In the genomic region with DNA sequence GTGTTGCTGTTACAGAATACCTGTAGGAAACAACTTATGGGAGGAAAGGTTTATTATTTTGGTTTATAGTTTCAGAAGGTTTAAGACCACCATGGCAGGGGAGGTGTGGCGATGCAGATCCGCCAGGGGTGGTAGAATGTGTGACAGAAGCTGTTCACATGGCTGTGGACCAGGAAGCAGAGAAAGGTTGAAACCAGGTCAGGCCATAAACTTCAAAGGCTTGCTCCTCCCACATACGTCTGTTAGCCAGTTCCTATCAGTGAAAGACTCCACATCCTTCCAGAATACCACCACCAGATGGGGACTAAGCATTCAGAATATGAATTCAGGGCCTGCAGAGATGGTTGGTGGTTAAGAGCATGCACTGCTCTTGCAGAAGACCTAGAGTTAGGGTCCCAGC, we compare ENCODE assay signal across 26 mouse cellular contexts.
DNase-seq lines count a peak whose midpoint lies in the region; ATAC-seq and TF ChIP-seq lines count a peak whose summit lies in the region.
"Had no signal": no experiment of that assay in that cellular context is flagged by ENCODE, and none has a peak within 500 bp of the region (broad histone marks: within the 10 kb centered on the region; RNA-seq: fewer than 3 reads in every experiment).

No protein-coding gene starts in this region.

- 0 out of 2 replicates have a peak, but pooled peaks have one; percentile 5 for TF ChIP-seq CTCF in kidney, postnatal 0 days (IDR thresholded peaks at IDR 0.05; ENCODE audit: low read depth)
- TF ChIP-seq CTCF in CH12.LX (conservative IDR thresholded peaks at IDR 0.05 in 1 of 2, IDR thresholded peaks at IDR 0.05 in 1 of 2; ENCODE audit: low read depth in 2 of 2, low read length in 2 of 2) = no peak

- no peaks in the 10 kb centered on the region for H3K27me3 ChIP-seq in kidney, postnatal 0 days (ENCODE audit: insufficient read depth, low read length)
- no peaks in the 10 kb centered on the region for H3K27me3 ChIP-seq in CH12.LX (replicated peaks)
- no peaks in the 10 kb centered on the region for H3K27me3 ChIP-seq in midbrain, embryonic 10.5 days (ENCODE audit: low read depth, poor library complexity, severe bottlenecking)
- H3K27me3 ChIP-seq: heart, embryonic 13.5 days; limb, embryonic 12.5 days; liver, embryonic 12.5 days; neural tube, embryonic 13.5 days had no signal

- no peak for TF ChIP-seq POLR2A in CH12.LX (IDR thresholded peaks at IDR 0.05; ENCODE audit: low read depth, low read length)

- H3K9me3 ChIP-seq in kidney, postnatal 0 days (replicated peaks; ENCODE audit: low read length) = no peaks in the 10 kb centered on the region
- H3K9me3 ChIP-seq in CH12.LX (replicated peaks; ENCODE audit: low read length) = no peaks in the 10 kb centered on the region
- H3K9me3 ChIP-seq in midbrain, embryonic 10.5 days (replicated peaks) = no peaks in the 10 kb centered on the region
- H3K9me3 ChIP-seq: forebrain, embryonic 10.5 days; heart, embryonic 13.5 days; limb, embryonic 12.5 days; liver, embryonic 12.5 days; neural tube, embryonic 13.5 days had no signal

- ATAC-seq in kidney, postnatal 0 days (replicated peaks; ENCODE audit: low FRiP score, low read depth) = no peak
- ATAC-seq: forebrain, postnatal 0 days; liver, embryonic 12.5 days had no signal

- no peak overlapping the region for H3K4me3 ChIP-seq in kidney, postnatal 0 days (replicated peaks; ENCODE audit: low read depth, low read length)
- no peak overlapping the region for H3K4me3 ChIP-seq in CH12.LX (replicated peaks in 1 of 3; ENCODE audit: low read depth in 2 of 3, low read length in 2 of 3, poor library complexity in 1 of 3)
- H3K4me3 ChIP-seq in midbrain, embryonic 10.5 days = no peak overlapping the region
- H3K4me3 ChIP-seq: forebrain, embryonic 10.5 days; heart, adult 2 months; heart, embryonic 13.5 days; limb, embryonic 12.5 days; liver, embryonic 12.5 days; neural tube, embryonic 13.5 days had no signal

- no peak for TF ChIP-seq EP300 in CH12.LX (IDR thresholded peaks at IDR 0.05; ENCODE audit: low read length)

- dilution Hi-C loops in CH12.LX (cut with MboI; ENCODE audit: extremely low pct_ligation_motif_present, extremely low pct_unique_long_range_greater_than_20kb, low sequenced_read_pairs) = no loop called here

- WGBS in kidney, postnatal 0 days = 60% methylated on average over 3 of the region's 3 CpGs
- 79% methylated on average over 3 of the region's 3 CpGs for WGBS in midbrain, embryonic 10.5 days

- H3K36me3 ChIP-seq in kidney, postnatal 0 days (ENCODE audit: insufficient read depth, low read length) = no peaks in the 10 kb centered on the region
- H3K36me3 ChIP-seq in CH12.LX (replicated peaks in 1 of 2; ENCODE audit: control insufficient read depth in 1 of 2, insufficient read depth in 1 of 2, low read length in 1 of 2) = peaks cover 0 to 1% of the 10 kb centered on the region in 2 experiments
- H3K36me3 ChIP-seq in midbrain, embryonic 10.5 days = no peaks in the 10 kb centered on the region
- H3K36me3 ChIP-seq: forebrain, embryonic 10.5 days; heart, embryonic 13.5 days; limb, embryonic 12.5 days; liver, embryonic 12.5 days; neural tube, embryonic 13.5 days had no signal

- no peaks in the 10 kb centered on the region for H3K4me1 ChIP-seq in kidney, postnatal 0 days (replicated peaks; ENCODE audit: insufficient read depth, low read length)
- peaks cover 5 to 37% of the 10 kb centered on the region in 2 experiments; a peak in 3 of 4 replicates for H3K4me1 ChIP-seq in CH12.LX (ENCODE audit: control insufficient read depth in 1 of 2, insufficient read depth in 2 of 2)
- peaks cover 7% of the 10 kb centered on the region; the same call in 1 of the 2 replicates for H3K4me1 ChIP-seq in midbrain, embryonic 10.5 days
- H3K4me1 ChIP-seq: heart, embryonic 13.5 days; limb, embryonic 12.5 days; liver, embryonic 12.5 days; neural tube, embryonic 13.5 days had no signal

- no peak overlapping the region for H3K27ac ChIP-seq in kidney, postnatal 0 days
- no peak overlapping the region for H3K27ac ChIP-seq in CH12.LX (ENCODE audit: insufficient read depth, low read depth)
- no peak overlapping the region for H3K27ac ChIP-seq in midbrain, embryonic 10.5 days (replicated peaks)
- H3K27ac ChIP-seq: forebrain, embryonic 10.5 days; heart, adult 2 months; heart, embryonic 13.5 days; hindbrain, embryonic 14.5 days; limb, embryonic 12.5 days; liver, embryonic 12.5 days; neural tube, embryonic 13.5 days; stomach, postnatal 0 days had no signal

- no peak overlapping the region for H3K4me2 ChIP-seq in kidney, postnatal 0 days (ENCODE audit: low read length)
- H3K4me2 ChIP-seq in CH12.LX (ENCODE audit: insufficient read depth, low read depth, poor library complexity, severe bottlenecking) = no peak overlapping the region
- H3K4me2 ChIP-seq: heart, embryonic 13.5 days; hindbrain, embryonic 14.5 days; limb, embryonic 12.5 days; liver, embryonic 12.5 days; neural tube, embryonic 13.5 days had no signal

- 0 out of 2 replicates have a peak, but pooled peaks have one; percentile 0 for TF ChIP-seq RAD21 in CH12.LX (IDR thresholded peaks at IDR 0.05; ENCODE audit: low read depth, low read length)

- DNase-seq in kidney, postnatal 0 days (ENCODE audit: low spot score) = no peak
- DNase-seq in kidney, postnatal 14 days = no peak
- DNase-seq in CH12.LX (ENCODE audit: extremely low read depth) = no peak
- peak; percentile 46 for DNase-seq in naive thymus-derived CD4-positive, alpha-beta T cell, adult 2 months (ENCODE audit: low read depth)
- peak; percentile 27 for DNase-seq in thymus, postnatal 4 days
- no peak for DNase-seq in ovary, postnatal 14 days (ENCODE audit: low spot score)
- no peak for DNase-seq in midbrain, embryonic 10.5 days (ENCODE audit: low spot score)
- DNase-seq: adrenal gland, adult 2 months; cerebellum, adult 11-12 months; cerebellum, postnatal 10 days; forebrain, postnatal 0 days; gastrocnemius, postnatal 25 days; heart, adult 2 months; heart, postnatal 14 days; kidney, adult 11 months; kidney, postnatal 25 days; layer of hippocampus, postnatal 36 days; lung, adult 18-20 months; midbrain, embryonic 14.5 days had no signal

- H3K9ac ChIP-seq in kidney, postnatal 0 days (ENCODE audit: low read depth, low read length) = no peak overlapping the region
- H3K9ac ChIP-seq in CH12.LX (ENCODE audit: insufficient read depth, low read depth) = no peak overlapping the region
- H3K9ac ChIP-seq: forebrain, postnatal 0 days; heart, embryonic 13.5 days; hindbrain, embryonic 14.5 days; limb, embryonic 12.5 days; liver, embryonic 12.5 days; neural tube, embryonic 13.5 days had no signal

- H3K79me2 ChIP-seq in CH12.LX (replicated peaks; ENCODE audit: control insufficient read depth, extremely low read depth, insufficient read depth, poor library complexity, severe bottlenecking) = no peaks in the 10 kb centered on the region

- in situ Hi-C loops in CH12.LX (cut with MboI; ENCODE audit: low pct_ligation_motif_present, low pct_unique_long_range_greater_than_20kb, low sequenced_read_pairs) = no loop called here

TF ChIP-seq in CH12.LX, 34 proteins besides CTCF, POLR2A, EP300 and RAD21:
- TF ChIP-seq UBTF (IDR thresholded peaks at IDR 0.05; ENCODE audit: low read depth, low read length) = no peak
- TF ChIP-seq ZKSCAN1 (IDR thresholded peaks at IDR 0.05; ENCODE audit: borderline replicate concordance, low read depth, low read length) = no peak
- TF ChIP-seq TBP (conservative IDR thresholded peaks at IDR 0.05; ENCODE audit: low read depth, low read length) = no peak
- no peak for TF ChIP-seq PAX5 (IDR thresholded peaks at IDR 0.05; ENCODE audit: low read length)
- no peak for TF ChIP-seq CHD1 (IDR thresholded peaks at IDR 0.05; ENCODE audit: low read depth, low read length)
- no peak for TF ChIP-seq MEF2A (IDR thresholded peaks at IDR 0.05; ENCODE audit: borderline replicate concordance, low read depth, low read length)
- no peak for TF ChIP-seq KAT2A (IDR thresholded peaks at IDR 0.05; ENCODE audit: insufficient replicate concordance, low read length)
- no peak for TF ChIP-seq BHLHE40 (IDR thresholded peaks at IDR 0.05; ENCODE audit: low read depth, low read length)
- TF ChIP-seq MAX (IDR thresholded peaks at IDR 0.05; ENCODE audit: low read length) = no peak
- TF ChIP-seq POLR2AphosphoS2 (IDR thresholded peaks at IDR 0.05; ENCODE audit: low read depth, low read length) = no peak
- TF ChIP-seq MYC (IDR thresholded peaks at IDR 0.05; ENCODE audit: low read depth, low read length) = no peak
- TF ChIP-seq E2F4 (IDR thresholded peaks at IDR 0.05; ENCODE audit: insufficient replicate concordance, low read depth, low read length) = no peak
- TF ChIP-seq RCOR1 (conservative IDR thresholded peaks at IDR 0.05; ENCODE audit: low read depth, low read length) = no peak
- TF ChIP-seq ZMIZ1 (IDR thresholded peaks at IDR 0.05; ENCODE audit: low read depth, low read length) = no peak

Comparison
In these comparisons a context has a peak if more than half of its experiments do, and no peak if none do; other contexts are left out.
1. DNase-seq: peak in naive thymus-derived CD4-positive, alpha-beta T cell, adult 2 months (single experiment) and thymus, postnatal 4 days (single experiment); none in kidney, postnatal 0 days (single experiment), kidney, postnatal 14 days (single experiment), CH12.LX (single experiment), ovary, postnatal 14 days (single experiment) and midbrain, embryonic 10.5 days (single experiment).